Mouse (Mus musculus) cortical plate, adult 2 months (tissue): ENCODE data around the gene Unk. TPM values are rescaled to one million over a fixed set of nuclear protein-coding genes. Genes with fewer than 3 reads are reported as not detected.
A peak's percentile ranks its signal among the peaks of the same experiment; 100 is the strongest.

Experiments used
- H3K27ac ChIP-seq: fragments of 200-500 bp; 2 replicates; pipeline ENCODE4 v1.5.1; 2012; ENCODE audit warnings: low read length, control low read depth, inconsistent platforms; ENCODE audit not compliant: insufficient read depth
- H3K4me1 ChIP-seq: fragments of 200-500 bp; 2 replicates; pipeline ENCODE4 v1.6.1; 2011; ENCODE audit warnings: low read length; ENCODE audit not compliant: control insufficient read depth, insufficient read depth
- H3K4me3 ChIP-seq: fragments of 200-500 bp; 2 replicates; pipeline ENCODE4 v1.5.1; 2011; ENCODE audit warnings: mild to moderate bottlenecking, low read length, control low read depth; ENCODE audit not compliant: insufficient read depth
- CTCF ChIP-seq: fragments of 200-500 bp; IDR thresholded peaks from 2 replicates; pipeline ENCODE4 v1.5.1; 2011; ENCODE audit warnings: mild to moderate bottlenecking, control low read depth, low read length; ENCODE audit not compliant: insufficient read depth; ENCODE audit errors: extremely low read depth
- POLR2A ChIP-seq: fragments of 200-500 bp; IDR thresholded peaks from 2 replicates; pipeline ENCODE4 v1.6.1; 2011; ENCODE audit warnings: mild to moderate bottlenecking, low read length, control low read depth; ENCODE audit not compliant: insufficient read depth; ENCODE audit errors: extremely low read depth
- polyA plus RNA-seq: library from polyadenylated mRNA; depleted of rRNA; stranded (reverse); fragments of >200 nt; gene quantifications from 2 replicates; pipeline ENCODE4 v1.2.3, GENCODE M21; 2012

Unk gene
- polyA plus RNA-seq, 1 experiment: 31.1 TPM

GRCm38 (mm10) chr11:116103572-116103971 lies 73.5 kb downstream of the Unk start:
- no peak overlapping the region for H3K4me3 ChIP-seq
- TF ChIP-seq POLR2A (no peak), CTCF (no peak)
- H3K4me1 ChIP-seq: no peaks in the 10 kb centered on the region; the same call in 1 of the 2 replicates
- no peak overlapping the region; the same call in none of the 2 replicates for H3K27ac ChIP-seq

GRCm38 (mm10) chr11:116104006-116104646 lies 74.0 kb downstream of the Unk start:
- Histone ChIP-seq H3K4me3 (no peak overlapping the region), H3K4me1 (no peaks in the 10 kb centered on the region; the same call in 1 of the 2 replicates), H3K27ac (no peak overlapping the region)
- TF ChIP-seq POLR2A (no peak), CTCF (no peak)

GRCm38 (mm10) chr11:116105065-116105464 lies 74.9 kb downstream of the Unk start:
- H3K4me1 ChIP-seq: no peaks in the 10 kb centered on the region; the same call in 1 of the 2 replicates
- H3K4me3 ChIP-seq: no peak overlapping the region
- no peak overlapping the region for H3K27ac ChIP-seq
- TF ChIP-seq CTCF: no peak
- TF ChIP-seq POLR2A: no peak

- no peaks in the 10 kb centered on the region; the same call in 1 of the 2 replicates for H3K4me1 ChIP-seq
- no peak overlapping the region for H3K4me3 ChIP-seq
- H3K27ac ChIP-seq: no peak overlapping the region
- TF ChIP-seq POLR2A (no peak), CTCF (no peak)
Measured at GRCm38 (mm10) chr11:116106154-116106962, 76.2 kb downstream of the Unk start.

GRCm38 (mm10) chr11:116106963-116107776 lies 77.0 kb downstream of the Unk start:
- TF ChIP-seq CTCF (no peak), POLR2A (no peak)
- no peaks in the 10 kb centered on the region; the same call in 1 of the 2 replicates for H3K4me1 ChIP-seq

GRCm38 (mm10) chr11:116107777-116108285 lies 77.7 kb downstream of the Unk start:
- Histone ChIP-seq H3K4me3 (no peak overlapping the region), H3K27ac (no peak overlapping the region), H3K4me1 (no peaks in the 10 kb centered on the region; the same call in 1 of the 2 replicates)
- TF ChIP-seq POLR2A: no peak
- TF ChIP-seq CTCF: no peak

More at GRCm38 (mm10) chr11:116106963-116107776, 77.0 kb downstream of the Unk start:
- Histone ChIP-seq H3K27ac (no peak overlapping the region), H3K4me3 (no peak overlapping the region)

- TF ChIP-seq CTCF (no peak), POLR2A (no peak)
- Histone ChIP-seq H3K4me1 (no peaks in the 10 kb centered on the region; the same call in 1 of the 2 replicates), H3K4me3 (peak overlapping the region; percentile 44), H3K27ac (peak overlapping the region; percentile 35)
Measured at GRCm38 (mm10) chr11:116108464-116109137, 78.5 kb downstream of the Unk start.

GRCm38 (mm10) chr11:116109441-116110081 lies 79.4 kb downstream of the Unk start:
- TF ChIP-seq POLR2A (no peak), CTCF (no peak)
- Histone ChIP-seq H3K27ac (peak overlapping the region; percentile 92), H3K4me3 (peak overlapping the region; percentile 44)

More at GRCm38 (mm10) chr11:116109441-116110081, 79.4 kb downstream of the Unk start:
- no peaks in the 10 kb centered on the region; the same call in 1 of the 2 replicates for H3K4me1 ChIP-seq
